Mouse (Mus musculus): Measurements from ENCODE around the gene Uhrf1. TPM values are rescaled to one million over a fixed set of nuclear protein-coding genes. Genes with fewer than 3 reads are reported as not detected.

Gene Uhrf1
- total and polyA plus RNA-seq, 2 experiments from 2014 or later = 4.7 to 10.0 TPM

- ATAC-seq (ENCODE audit: low FRiP score) = no peak
- Histone ChIP-seq H3K9me3 (ENCODE audit: low read length) (no peaks in the 10 kb centered on the region), H3K4me2 (ENCODE audit: low read depth, low read length, poor library complexity, severe bottlenecking) (no peak overlapping the region), H3K27ac (ENCODE audit: low read depth, low read length) (no peak overlapping the region), H3K4me3 (ENCODE audit: low read depth, low read length) (no peak overlapping the region), H3K36me3 (ENCODE audit: insufficient read depth, low read length) (0 out of 2 replicates have a peak, but pooled peaks cover 2% of the 10 kb centered on the region), H3K9ac (replicated peaks; ENCODE audit: low read length, poor library complexity, severe bottlenecking) (no peak overlapping the region), H3K4me1 (ENCODE audit: insufficient read depth, low read length) (peaks cover 8% of the 10 kb centered on the region), H3K27me3 (ENCODE audit: insufficient read depth, low read length) (no peaks in the 10 kb centered on the region)
- TF ChIP-seq CTCF (IDR thresholded peaks at IDR 0.05) = peak; percentile 59
- peak; percentile 19 for DNase-seq (ENCODE audit: low spot score)
- 45% methylated on average over 8 of the region's 8 CpGs for WGBS
These were observed 29.9 kb downstream of the Uhrf1 start for GRCm38 (mm10) chr17:56332987-56333386.

DNA sequence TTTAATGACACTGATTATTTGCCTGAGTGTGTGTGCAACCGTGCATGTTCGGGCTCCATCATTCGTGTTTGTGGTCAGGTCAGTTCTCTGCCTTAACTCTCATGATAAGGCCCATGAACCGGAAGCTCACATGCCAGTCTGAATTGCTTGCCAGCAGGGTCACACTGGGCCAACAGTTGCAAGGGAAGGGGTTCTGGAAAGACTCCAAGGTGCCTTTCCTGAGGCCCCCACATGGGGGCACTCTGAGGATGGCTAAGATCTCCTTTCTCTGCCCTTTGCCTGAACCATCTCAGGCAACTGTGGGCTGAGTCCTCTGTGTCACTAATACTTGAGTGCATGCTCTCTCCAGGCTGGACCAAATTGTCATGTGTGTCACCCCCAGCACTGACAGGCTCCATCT, 34.1 kb downstream of the Uhrf1 start:
- no peaks in the 10 kb centered on the region for H3K27me3 ChIP-seq (ENCODE audit: insufficient read depth, low read length)
- TF ChIP-seq CTCF (IDR thresholded peaks at IDR 0.05) = peak; percentile 61
- ATAC-seq (ENCODE audit: low FRiP score) (no peak), DNase-seq (ENCODE audit: low spot score) (peak; percentile 76)
- no peaks in the 10 kb centered on the region for H3K9me3 ChIP-seq (ENCODE audit: low read length)
- H3K4me3 ChIP-seq (ENCODE audit: low read depth, low read length) = no peak overlapping the region
- no peak overlapping the region for H3K27ac ChIP-seq (ENCODE audit: low read depth, low read length)
- 0 out of 2 replicates have a peak, but pooled peaks cover 2% of the 10 kb centered on the region for H3K36me3 ChIP-seq (ENCODE audit: insufficient read depth, low read length)
- H3K9ac ChIP-seq (replicated peaks; ENCODE audit: low read length, poor library complexity, severe bottlenecking) = no peak overlapping the region; the same call in 1 of the 2 replicates
- 57% methylated on average over 4 of the region's 4 CpGs for WGBS
- H3K4me2 ChIP-seq (ENCODE audit: low read depth, low read length, poor library complexity, severe bottlenecking) = no peak overlapping the region
- no peaks in the 10 kb centered on the region for H3K4me1 ChIP-seq (ENCODE audit: insufficient read depth, low read length)

- H3K27me3 ChIP-seq (ENCODE audit: insufficient read depth, low read length) = no peaks in the 10 kb centered on the region
- no peaks in the 10 kb centered on the region for H3K4me1 ChIP-seq (ENCODE audit: insufficient read depth, low read length)
- no peak overlapping the region for H3K27ac ChIP-seq (ENCODE audit: low read depth, low read length)
- H3K9me3 ChIP-seq (ENCODE audit: low read length) = no peaks in the 10 kb centered on the region
- DNase-seq (ENCODE audit: low spot score) = no peak
- no peak overlapping the region for H3K4me2 ChIP-seq (ENCODE audit: low read depth, low read length, poor library complexity, severe bottlenecking)
- H3K9ac ChIP-seq (replicated peaks; ENCODE audit: low read length, poor library complexity, severe bottlenecking) = no peak overlapping the region
- 0 out of 2 replicates have a peak, but pooled peaks cover 2% of the 10 kb centered on the region for H3K36me3 ChIP-seq (ENCODE audit: insufficient read depth, low read length)
- no peak overlapping the region for H3K4me3 ChIP-seq (ENCODE audit: low read depth, low read length)
- peak; percentile 9; the same call in 1 of the 2 replicates for TF ChIP-seq CTCF (IDR thresholded peaks at IDR 0.05)
- 95% methylated on average over 6 of the region's 6 CpGs for WGBS
- ATAC-seq (ENCODE audit: low FRiP score) = no peak
These were observed 34.7 kb downstream of the Uhrf1 start for GRCm38 (mm10) chr17:56337791-56338190.

DNA sequence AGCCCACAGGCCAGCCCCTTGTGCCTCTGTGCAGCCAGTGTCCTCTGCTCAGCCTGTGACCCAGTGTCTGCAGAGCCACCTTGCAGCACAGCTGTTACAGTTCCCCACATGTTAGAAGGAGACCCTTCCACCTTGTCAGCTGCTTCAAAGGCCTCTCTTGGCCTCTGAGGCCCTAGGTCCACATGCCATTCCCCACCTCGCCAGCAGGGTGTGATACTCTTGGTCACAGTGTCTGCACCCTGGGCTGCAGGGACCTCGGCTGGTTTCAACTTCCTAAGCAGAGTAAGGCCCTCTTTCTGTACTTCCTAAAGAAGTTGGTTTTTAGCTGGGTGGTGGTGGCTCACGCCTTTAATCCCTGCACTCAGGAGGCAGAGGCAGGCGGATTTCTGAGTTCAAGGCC, 35.8 kb downstream of the Uhrf1 start:
- TF ChIP-seq CTCF (IDR thresholded peaks at IDR 0.05) = peak; percentile 56
- Histone ChIP-seq H3K9me3 (ENCODE audit: low read length) (no peaks in the 10 kb centered on the region), H3K4me1 (ENCODE audit: insufficient read depth, low read length) (no peaks in the 10 kb centered on the region), H3K4me3 (ENCODE audit: low read depth, low read length) (no peak overlapping the region), H3K4me2 (ENCODE audit: low read depth, low read length, poor library complexity, severe bottlenecking) (no peak overlapping the region), H3K36me3 (ENCODE audit: insufficient read depth, low read length) (0 out of 2 replicates have a peak, but pooled peaks cover 2% of the 10 kb centered on the region), H3K27ac (ENCODE audit: low read depth, low read length) (no peak overlapping the region), H3K9ac (replicated peaks; ENCODE audit: low read length, poor library complexity, severe bottlenecking) (no peak overlapping the region), H3K27me3 (ENCODE audit: insufficient read depth, low read length) (no peaks in the 10 kb centered on the region)
- ATAC-seq (ENCODE audit: low FRiP score) (no peak), DNase-seq (ENCODE audit: low spot score) (no peak)
- WGBS = 56% methylated on average over 4 of the region's 4 CpGs

- no peaks in the 10 kb centered on the region for H3K4me1 ChIP-seq (ENCODE audit: insufficient read depth, low read length)
- no peak for DNase-seq (ENCODE audit: low spot score)
- no peak overlapping the region for H3K4me2 ChIP-seq (ENCODE audit: low read depth, low read length, poor library complexity, severe bottlenecking)
- H3K4me3 ChIP-seq (ENCODE audit: low read depth, low read length) = no peak overlapping the region
- TF ChIP-seq CTCF (IDR thresholded peaks at IDR 0.05) = no peak
- no peaks in the 10 kb centered on the region for H3K27me3 ChIP-seq (ENCODE audit: insufficient read depth, low read length)
- no peak for ATAC-seq (ENCODE audit: low FRiP score)
- no peaks in the 10 kb centered on the region for H3K9me3 ChIP-seq (ENCODE audit: low read length)
- no peak overlapping the region for H3K27ac ChIP-seq (ENCODE audit: low read depth, low read length)
- H3K9ac ChIP-seq (replicated peaks; ENCODE audit: low read length, poor library complexity, severe bottlenecking) = no peak overlapping the region
- H3K36me3 ChIP-seq (ENCODE audit: insufficient read depth, low read length) = peaks cover 5% of the 10 kb centered on the region; the same call in 1 of the 2 replicates
These were observed 37.6 kb downstream of the Uhrf1 start for GRCm38 (mm10) chr17:56340717-56341116.

GRCm38 (mm10) chr17:56343466-56343865, 40.3 kb downstream of the Uhrf1 start:
- H3K27me3 ChIP-seq (ENCODE audit: insufficient read depth, low read length) = no peaks in the 10 kb centered on the region
- WGBS = 80% methylated on average over 3 of the region's 3 CpGs
- no peak for TF ChIP-seq CTCF (IDR thresholded peaks at IDR 0.05)
- peaks cover 9% of the 10 kb centered on the region; the same call in 1 of the 2 replicates for H3K36me3 ChIP-seq (ENCODE audit: insufficient read depth, low read length)
- H3K9me3 ChIP-seq (ENCODE audit: low read length) = no peaks in the 10 kb centered on the region
- no peak overlapping the region for H3K4me3 ChIP-seq (ENCODE audit: low read depth, low read length)
- H3K9ac ChIP-seq (replicated peaks; ENCODE audit: low read length, poor library complexity, severe bottlenecking) = no peak overlapping the region
- H3K27ac ChIP-seq (ENCODE audit: low read depth, low read length) = no peak overlapping the region
- no peak for ATAC-seq (ENCODE audit: low FRiP score)
- H3K4me1 ChIP-seq (ENCODE audit: insufficient read depth, low read length) = no peaks in the 10 kb centered on the region
- DNase-seq (ENCODE audit: low spot score) = no peak
- no peak overlapping the region for H3K4me2 ChIP-seq (ENCODE audit: low read depth, low read length, poor library complexity, severe bottlenecking)
